Mouse (Mus musculus): ENCODE data around the gene Mknk1.

The Mknk1 gene

GRCm38 (mm10) chr4:115894281-115894680 is 55.3 kb downstream of the Mknk1 start:
- no peak for DNase-seq (ENCODE audit: low spot score)

DNA sequence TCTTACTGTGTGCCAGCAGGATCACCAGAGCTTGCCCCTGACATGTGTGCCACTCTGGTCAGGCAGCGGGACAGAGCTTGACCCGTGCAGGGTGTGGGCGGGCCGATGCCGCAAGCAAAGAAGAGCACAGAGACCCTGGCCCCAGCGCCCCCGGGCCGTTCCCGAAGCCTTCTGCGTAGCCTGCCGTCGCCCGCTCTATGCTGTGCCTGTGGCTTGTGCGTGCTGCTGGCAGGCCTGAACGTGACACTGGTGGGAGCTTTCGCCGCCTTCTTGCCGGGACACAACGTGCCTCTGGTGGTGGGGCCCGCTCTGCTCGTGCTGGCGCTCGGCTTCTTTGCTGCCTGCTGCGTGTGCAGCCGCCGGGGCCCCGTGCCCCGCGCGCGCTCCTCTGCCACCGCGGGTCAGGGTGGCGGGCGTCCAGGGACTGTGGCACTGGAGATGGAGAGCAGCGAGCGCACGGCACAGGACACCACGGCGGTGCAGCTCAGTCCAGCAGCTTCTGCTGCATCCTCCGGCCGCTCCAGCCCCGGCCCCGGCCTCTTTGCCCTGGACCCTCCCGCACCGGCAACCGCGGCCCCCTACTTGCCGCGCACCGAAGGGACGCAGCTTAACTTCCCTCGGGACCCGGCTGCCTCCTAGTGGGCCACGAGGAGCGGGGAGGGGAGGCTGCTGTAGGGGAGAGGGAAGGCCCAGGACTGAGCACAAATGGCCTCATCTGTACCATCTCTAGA is 59.1 kb downstream of the Mknk1 start:
- no peak for DNase-seq (ENCODE audit: low spot score)

DNA sequence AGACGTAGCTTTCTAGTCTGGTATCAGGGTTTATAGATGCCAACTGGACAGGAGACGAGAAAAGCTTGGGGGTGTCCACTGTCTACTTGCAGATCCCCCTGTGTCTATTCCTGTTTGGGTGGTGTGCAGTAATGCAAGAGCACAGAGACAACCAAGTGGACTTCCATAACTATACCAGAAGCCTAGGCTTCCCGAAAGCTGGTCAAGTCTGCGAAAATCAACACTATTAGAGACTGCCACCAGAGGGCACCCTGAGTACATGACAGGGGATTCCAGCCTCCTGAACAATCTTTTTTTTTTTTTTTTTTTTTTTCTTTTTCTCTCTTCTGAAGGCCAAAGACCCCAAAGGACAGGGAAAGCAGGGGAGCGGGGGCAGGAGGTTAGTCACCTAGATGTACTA is 63.8 kb downstream of the Mknk1 start:
- peak; percentile 51 for DNase-seq (ENCODE audit: low spot score)

DNA sequence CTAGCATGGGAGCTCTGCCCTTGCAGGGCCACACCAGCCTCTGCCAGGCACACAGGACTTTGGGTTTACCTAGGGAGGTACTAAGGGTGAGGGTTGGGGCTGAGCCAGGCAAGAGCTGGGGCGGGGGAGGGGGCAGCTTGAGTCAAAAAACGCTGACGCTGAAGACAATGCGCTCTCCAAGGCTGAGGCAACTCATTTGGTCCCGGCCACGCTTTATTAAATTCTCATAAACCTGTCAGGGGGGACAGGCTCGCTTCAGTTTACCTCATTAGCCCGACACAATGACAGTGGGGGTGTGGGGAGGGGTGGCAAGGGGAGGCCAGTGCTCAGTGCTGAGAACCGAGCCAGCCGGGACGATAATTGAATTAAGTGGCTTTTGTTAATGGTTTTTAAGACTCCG is 65.4 kb downstream of the Mknk1 start:
- no peak for DNase-seq (ENCODE audit: low spot score)

DNA sequence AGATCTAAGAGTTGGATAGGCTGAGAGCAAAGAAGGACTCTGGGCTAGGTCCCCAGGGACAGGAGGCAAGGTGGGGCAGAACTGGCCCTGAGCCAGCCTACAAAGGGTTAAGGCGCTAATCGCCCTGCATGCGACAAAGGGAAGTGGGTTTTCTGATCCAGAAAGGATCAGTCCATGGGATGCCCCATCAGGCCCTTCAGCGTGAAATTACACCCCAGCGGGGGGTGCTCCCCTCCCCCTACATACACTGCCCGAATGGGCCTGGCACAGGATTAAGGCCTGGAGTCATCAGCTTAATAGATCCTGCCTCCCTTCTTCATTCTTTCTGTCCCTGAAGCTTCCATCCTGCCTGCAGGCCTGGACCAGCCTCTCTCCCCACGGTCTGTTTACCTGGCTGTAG is 66.7 kb downstream of the Mknk1 start:
- DNase-seq (ENCODE audit: low spot score), result no peak

DNA sequence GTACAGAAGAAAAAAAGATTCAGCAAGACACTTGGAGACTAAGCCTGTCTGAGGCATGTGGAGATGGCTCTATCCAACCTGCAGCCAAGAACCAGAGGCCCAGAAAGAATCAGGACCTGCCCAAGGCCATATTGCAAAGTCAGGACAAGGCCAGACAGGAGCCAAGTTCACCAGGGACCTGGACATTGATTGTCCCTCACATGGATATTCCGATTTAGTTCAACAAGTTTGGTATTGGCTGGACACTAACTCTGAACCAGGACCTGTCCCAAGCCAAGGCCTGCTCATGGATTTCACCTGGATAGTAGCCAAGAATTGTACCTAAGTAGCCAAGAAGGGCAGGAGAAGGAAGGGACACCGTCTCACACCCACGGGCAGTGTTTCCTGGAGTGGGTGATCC is 67.8 kb downstream of the Mknk1 start:
- no peak for DNase-seq (ENCODE audit: low spot score)

- no peak for DNase-seq (ENCODE audit: low spot score)
Measured at GRCm38 (mm10) chr4:115907994-115908393, 69.0 kb downstream of the Mknk1 start.

GRCm38 (mm10) chr4:115908641-115909040 is 69.6 kb downstream of the Mknk1 start:
- DNase-seq (ENCODE audit: low spot score), result no peak

GRCm38 (mm10) chr4:115911586-115911985 is 72.6 kb downstream of the Mknk1 start:
- no peak for DNase-seq (ENCODE audit: low spot score)

- no peak for DNase-seq (ENCODE audit: low spot score)
Measured at GRCm38 (mm10) chr4:115919911-115920310, 80.9 kb downstream of the Mknk1 start.

DNA sequence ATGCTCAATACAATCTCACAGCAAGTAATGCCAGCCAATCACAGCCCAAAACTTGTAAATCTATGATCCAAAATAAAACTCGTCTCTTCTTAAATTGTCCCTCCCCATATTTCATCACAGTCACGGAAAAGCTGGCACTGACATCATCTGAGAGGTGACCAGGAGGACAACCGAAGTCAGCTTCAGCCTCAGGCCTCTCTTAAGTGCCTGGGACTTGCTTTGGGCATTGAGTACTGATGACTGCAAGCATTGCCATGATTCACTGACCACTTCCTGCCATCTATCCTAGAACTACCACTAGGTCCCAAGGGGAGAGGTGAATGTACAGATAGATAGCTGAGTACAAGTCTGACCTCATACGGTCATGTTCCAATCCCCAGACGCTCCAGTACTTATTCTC is 83.7 kb downstream of the Mknk1 start:
- no peak for DNase-seq (ENCODE audit: low spot score)

GRCm38 (mm10) chr4:115923262-115923880 is 84.4 kb downstream of the Mknk1 start:
- no peak for DNase-seq (ENCODE audit: low spot score)

- no peak for DNase-seq (ENCODE audit: low spot score)
Measured at GRCm38 (mm10) chr4:115927637-115928036, 88.6 kb downstream of the Mknk1 start.
